Mouse (Mus musculus) embryonic fibroblast, embryonic 13.5 days (primary cell): Measurements from ENCODE around the gene Emp1.

ENCODE experiments used
- CTCF ChIP-seq: IDR thresholded peaks from 2 replicates; pipeline ENCODE4 v1.5.1; 2011; ENCODE audit warnings: mild to moderate bottlenecking, control low read depth, low read length, moderate library complexity, borderline replicate concordance; ENCODE audit not compliant: insufficient read depth
- POLR2A ChIP-seq: IDR thresholded peaks from 2 replicates; pipeline ENCODE4 v1.6.1; 2011; ENCODE audit warnings: low read depth, mild to moderate bottlenecking, control low read depth, low read length, moderate library complexity

- no peak for TF ChIP-seq CTCF
- TF ChIP-seq POLR2A: no peak
Measured at GRCm38 (mm10) chr6:135412649-135413048, 50.3 kb downstream of the Emp1 start.
